8 mouse cellular contexts compared by ENCODE assay signal in genomic region chr10:80933421-80933979, GRCm38 (mm10). TPM values are rescaled to one million over a fixed set of nuclear protein-coding genes. Genes with fewer than 3 reads are reported as not detected.
DNase-seq lines count a peak whose midpoint lies in the region; ATAC-seq and TF ChIP-seq lines count a peak whose summit lies in the region.

No protein-coding gene starts in this region.

- H3K36me3 ChIP-seq in liver, adult 2 months (ENCODE audit: control insufficient read depth, insufficient read depth, low read length), result no peaks in the 10 kb centered on the region
- no peaks in the 10 kb centered on the region for H3K36me3 ChIP-seq in heart, postnatal 0 days (replicated peaks; ENCODE audit: control insufficient read depth, insufficient read depth, low read length)
- no peaks in the 10 kb centered on the region for H3K36me3 ChIP-seq in liver, embryonic 15.5 days (replicated peaks)
- H3K36me3 ChIP-seq in neural tube, embryonic 13.5 days, result no peaks in the 10 kb centered on the region

- TF ChIP-seq POLR2A in liver, adult 2 months (IDR thresholded peaks at IDR 0.05; ENCODE audit: extremely low read depth, insufficient read depth, low read length), result no peak

- no peaks in the 10 kb centered on the region for H3K79me2 ChIP-seq in liver, adult 2 months (ENCODE audit: control insufficient read depth, insufficient read depth, low read length)

- H3K27ac ChIP-seq in liver, adult 2 months (replicated peaks; ENCODE audit: insufficient read depth, low read depth, low read length), result no peak overlapping the region
- no peak overlapping the region for H3K27ac ChIP-seq in heart, postnatal 0 days (ENCODE audit: low read depth)
- no peak overlapping the region for H3K27ac ChIP-seq in liver, embryonic 15.5 days (replicated peaks)
- no peak overlapping the region for H3K27ac ChIP-seq in neural tube, embryonic 13.5 days (replicated peaks)

- H3K4me2 ChIP-seq in heart, postnatal 0 days (ENCODE audit: low read depth, low read length), result peak overlapping the region; percentile 76
- peak overlapping the region; percentile 93 for H3K4me2 ChIP-seq in liver, embryonic 15.5 days
- H3K4me2 ChIP-seq in neural tube, embryonic 13.5 days, result peak overlapping the region; percentile 45

- 3% methylated on average over 21 of the region's 21 CpGs for WGBS in liver, adult 2 months
- 6% methylated on average over 21 of the region's 21 CpGs for WGBS in heart, postnatal 0 days
- 3% methylated on average over 21 of the region's 21 CpGs for WGBS in liver, embryonic 15.5 days (ENCODE audit: insufficient replicate concordance)
- 3% methylated on average over 21 of the region's 21 CpGs for WGBS in neural tube, embryonic 13.5 days

- no peaks in the 10 kb centered on the region; the same call in 1 of the 2 replicates for H3K27me3 ChIP-seq in liver, adult 2 months (ENCODE audit: control insufficient read depth, insufficient read depth, low read length)
- no peaks in the 10 kb centered on the region for H3K27me3 ChIP-seq in heart, postnatal 0 days (ENCODE audit: control insufficient read depth, insufficient read depth, low read length)
- H3K27me3 ChIP-seq in liver, embryonic 15.5 days, result peaks cover 99% of the 10 kb centered on the region
- peaks cover 81% of the 10 kb centered on the region for H3K27me3 ChIP-seq in neural tube, embryonic 13.5 days

- peaks cover 22% of the 10 kb centered on the region for H3K4me1 ChIP-seq in liver, adult 2 months (ENCODE audit: control insufficient read depth, insufficient read depth, low read length)
- peaks cover 62% of the 10 kb centered on the region for H3K4me1 ChIP-seq in heart, postnatal 0 days (ENCODE audit: control insufficient read depth, insufficient read depth)
- peaks cover 92% of the 10 kb centered on the region for H3K4me1 ChIP-seq in liver, embryonic 15.5 days (replicated peaks)
- H3K4me1 ChIP-seq in neural tube, embryonic 13.5 days (replicated peaks), result peaks cover 89% of the 10 kb centered on the region

- H3K9ac ChIP-seq in liver, adult 2 months (ENCODE audit: low read depth, low read length), result no peak overlapping the region
- H3K9ac ChIP-seq in heart, postnatal 0 days (replicated peaks; ENCODE audit: low read depth, low read length), result no peak overlapping the region
- no peak overlapping the region for H3K9ac ChIP-seq in liver, embryonic 15.5 days
- 0 out of 2 replicates have a peak overlapping the region, but pooled peaks have one; percentile 38 for H3K9ac ChIP-seq in neural tube, embryonic 13.5 days

- no peak overlapping the region for H3K4me3 ChIP-seq in liver, adult 2 months (ENCODE audit: insufficient read depth, low read depth, low read length)
- peak overlapping the region; percentile 66; the same call in 1 of the 2 replicates for H3K4me3 ChIP-seq in heart, postnatal 0 days (ENCODE audit: low read depth, low read length)
- H3K4me3 ChIP-seq in liver, embryonic 15.5 days (replicated peaks), result peak overlapping the region; percentile 46
- H3K4me3 ChIP-seq in neural tube, embryonic 13.5 days, result peak overlapping the region; percentile 10; the same call in 1 of the 2 replicates

- peak; percentile 64 for DNase-seq in liver, adult 2 months (ENCODE audit: extremely low read depth, low read depth, low spot score)
- DNase-seq in liver, result no peak
- no peak for DNase-seq in heart, postnatal 0 days (ENCODE audit: low spot score)
- DNase-seq in urinary bladder, adult 18-20 months (ENCODE audit: low spot score in 2 of 2), result no peak
- DNase-seq in layer of hippocampus, adult 8-10 months (ENCODE audit: low spot score in 2 of 2), result no peak

- no peak for TF ChIP-seq EP300 in heart, postnatal 0 days (IDR thresholded peaks at IDR 0.05; ENCODE audit: low read depth)

- TF ChIP-seq CTCF in liver, adult 2 months (IDR thresholded peaks at IDR 0.05; ENCODE audit: low read depth, low read length), result no peak
- no peak for TF ChIP-seq CTCF in heart, postnatal 0 days (IDR thresholded peaks at IDR 0.05; ENCODE audit: low read depth)

- ATAC-seq in common myeloid progenitor, adult 5-6 weeks (replicated peaks; ENCODE audit: low read depth, poor library complexity, severe bottlenecking), result 0 out of 2 replicates have a peak, but pooled peaks have one; percentile 17
- ATAC-seq in heart, postnatal 0 days (ENCODE audit: insufficient read depth, low read depth), result no peak
- ATAC-seq in liver, embryonic 15.5 days (ENCODE audit: insufficient read depth), result no peak
- ATAC-seq in neural tube, embryonic 13.5 days (ENCODE audit: low read depth), result no peak

- H3K9me3 ChIP-seq in heart, postnatal 0 days (replicated peaks; ENCODE audit: control insufficient read depth, low read length), result no peaks in the 10 kb centered on the region
- H3K9me3 ChIP-seq in liver, embryonic 15.5 days (replicated peaks), result no peaks in the 10 kb centered on the region
- no peaks in the 10 kb centered on the region for H3K9me3 ChIP-seq in neural tube, embryonic 13.5 days

RNA-seq across cellular contexts. Expression of gene Gadd45b, which starts 3.6 kb away (rescaled TPM):
- 2.1 and 8.3 TPM in 2 replicates for total RNA-seq in liver, adult 2 months (2014; rRNA removed)
- 1.4 and 1.8 TPM in 2 replicates for polyA plus RNA-seq in liver, adult 2 months (2012; rRNA removed)
- 6.9 and 7.5 TPM in 2 replicates for total RNA-seq in common myeloid progenitor, adult 5-6 weeks (2017)
- 18.9 and 26.8 TPM in 2 replicates for total RNA-seq in heart, postnatal 0 days (2014; rRNA removed; ENCODE audit: low replicate concordance)
- polyA plus RNA-seq in heart, postnatal 0 days (2015; fragmentation: Nextera tagmentation; extraction: Ambion mirVana), result 22.3 and 28.0 TPM in 2 replicates
- 3.8 and 4.0 TPM in 2 replicates for polyA plus RNA-seq in liver, embryonic 15.5 days (2015; fragmentation: Nextera tagmentation; extraction: Ambion mirVana)
- polyA plus RNA-seq in neural tube, embryonic 13.5 days (2015; fragmentation: Nextera tagmentation; extraction: Ambion mirVana), result 8.8 and 9.0 TPM in 2 replicates
- 10 to 100 TPM; 17.4 to 22.9 (median 20.2) TPM for total RNA-seq in layer of hippocampus, adult 8-10 months (2022)

RNA-seq across cellular contexts. Expression of gene Lmnb2, which starts 15.5 kb away (rescaled TPM):
- total RNA-seq in liver, adult 2 months (2014; rRNA removed), result 3.2 and 3.3 TPM in 2 replicates
- 5.5 and 6.6 TPM in 2 replicates for polyA plus RNA-seq in liver, adult 2 months (2012; rRNA removed)
- total RNA-seq in common myeloid progenitor, adult 5-6 weeks (2017), result 44.0 and 46.6 TPM in 2 replicates
- 13.9 and 18.9 TPM in 2 replicates for total RNA-seq in heart, postnatal 0 days (2014; rRNA removed; ENCODE audit: low replicate concordance)
- 9.1 and 9.7 TPM in 2 replicates for polyA plus RNA-seq in heart, postnatal 0 days (2015; fragmentation: Nextera tagmentation; extraction: Ambion mirVana)
- 11.0 and 12.4 TPM in 2 replicates for polyA plus RNA-seq in liver, embryonic 15.5 days (2015; fragmentation: Nextera tagmentation; extraction: Ambion mirVana)
- 38.3 and 41.6 TPM in 2 replicates for polyA plus RNA-seq in neural tube, embryonic 13.5 days (2015; fragmentation: Nextera tagmentation; extraction: Ambion mirVana)
- total RNA-seq in layer of hippocampus, adult 8-10 months (2022), result 10 to 100 TPM; 17.2 to 22.9 (median 19.9) TPM

RNA-seq across cellular contexts. Expression of gene Timm13, which starts 32.7 kb away (rescaled TPM):
- 79.9 and 87.7 TPM in 2 replicates for total RNA-seq in liver, adult 2 months (2014; rRNA removed)
- 369 and 388 TPM in 2 replicates for polyA plus RNA-seq in liver, adult 2 months (2012; rRNA removed)
- 40.2 and 52.3 TPM in 2 replicates for total RNA-seq in common myeloid progenitor, adult 5-6 weeks (2017)
- 163 and 256 TPM in 2 replicates for total RNA-seq in heart, postnatal 0 days (2014; rRNA removed; ENCODE audit: low replicate concordance)
- polyA plus RNA-seq in heart, postnatal 0 days (2015; fragmentation: Nextera tagmentation; extraction: Ambion mirVana), result 355 and 386 TPM in 2 replicates
- 163 and 165 TPM in 2 replicates for polyA plus RNA-seq in liver, embryonic 15.5 days (2015; fragmentation: Nextera tagmentation; extraction: Ambion mirVana)
- polyA plus RNA-seq in neural tube, embryonic 13.5 days (2015; fragmentation: Nextera tagmentation; extraction: Ambion mirVana), result 328 and 331 TPM in 2 replicates
- total RNA-seq in layer of hippocampus, adult 8-10 months (2022), result 100 to 1,000 TPM; 112 to 139 (median 124) TPM
